Mouse (Mus musculus) spleen, adult 2 months (tissue): Measurements from ENCODE around the gene Tapbpl. TPM values are rescaled to one million over a fixed set of nuclear protein-coding genes. Genes with fewer than 3 reads are reported as not detected.
A peak's percentile ranks its signal among the peaks of the same experiment; 100 is the strongest.

Experiments used
- DNase-seq, 2 experiments: peaks; one replicate each; pipeline versions ENCODE4 v3.0.0 to v3.0.0-alpha.2; 2012 to 2021; ENCODE audit warnings: low spot score in 2 of 2, low read depth in 1 of 2
- H3K27ac ChIP-seq: fragments of 200-500 bp; 2 replicates; pipeline ENCODE4 v1.5.1; 2012; ENCODE audit warnings: low read length, inconsistent platforms; ENCODE audit not compliant: insufficient read depth
- H3K27me3 ChIP-seq: fragments of 200-500 bp; 2 replicates; pipeline ENCODE4 v1.6.1; 2012; ENCODE audit warnings: mild to moderate bottlenecking, moderate library complexity, low read length, inconsistent platforms; ENCODE audit not compliant: control insufficient read depth, insufficient read depth
- H3K36me3 ChIP-seq: fragments of 200-500 bp; 2 replicates; pipeline ENCODE4 v1.6.1; 2012; ENCODE audit warnings: mild to moderate bottlenecking, low read length, inconsistent platforms; ENCODE audit not compliant: control insufficient read depth, insufficient read depth
- H3K4me1 ChIP-seq: fragments of 200-500 bp; 2 replicates; pipeline ENCODE4 v1.6.1; 2011; ENCODE audit warnings: inconsistent platforms; ENCODE audit not compliant: control insufficient read depth, insufficient read depth, insufficient read length
- H3K4me3 ChIP-seq: fragments of 200-500 bp; 2 replicates; pipeline ENCODE4 v1.5.1; 2011; ENCODE audit warnings: mild to moderate bottlenecking, inconsistent platforms; ENCODE audit not compliant: insufficient read depth, insufficient read length; ENCODE audit errors: extremely low read depth
- CTCF ChIP-seq: fragments of 200-500 bp; IDR thresholded peaks from 2 replicates; pipeline ENCODE4 v1.5.1; 2011; ENCODE audit warnings: mild to moderate bottlenecking, inconsistent platforms; ENCODE audit not compliant: insufficient read depth, insufficient read length, insufficient replicate concordance; ENCODE audit errors: extremely low read depth
- POLR2A ChIP-seq: fragments of 200-500 bp; IDR thresholded peaks from 2 replicates; pipeline ENCODE4 v1.6.1; 2011; ENCODE audit warnings: low read depth, low read length, inconsistent platforms
- WGBS: fragments of 180-500 bp; shearing (Covaris S2); methylation state at CpG from one replicate; pipeline ENCODE4 v1.1.7; 2018; 5-methylcytosine and 5-hydroxymethylcytosine counted together
- polyA plus RNA-seq: library from polyadenylated mRNA; depleted of rRNA; stranded (reverse); fragments of >200 nt; gene quantifications from 2 replicates; pipeline ENCODE4 v1.2.3, GENCODE M21; 2012

The Tapbpl gene
- polyA plus RNA-seq, 1 experiment, result 24.4 TPM

DNA sequence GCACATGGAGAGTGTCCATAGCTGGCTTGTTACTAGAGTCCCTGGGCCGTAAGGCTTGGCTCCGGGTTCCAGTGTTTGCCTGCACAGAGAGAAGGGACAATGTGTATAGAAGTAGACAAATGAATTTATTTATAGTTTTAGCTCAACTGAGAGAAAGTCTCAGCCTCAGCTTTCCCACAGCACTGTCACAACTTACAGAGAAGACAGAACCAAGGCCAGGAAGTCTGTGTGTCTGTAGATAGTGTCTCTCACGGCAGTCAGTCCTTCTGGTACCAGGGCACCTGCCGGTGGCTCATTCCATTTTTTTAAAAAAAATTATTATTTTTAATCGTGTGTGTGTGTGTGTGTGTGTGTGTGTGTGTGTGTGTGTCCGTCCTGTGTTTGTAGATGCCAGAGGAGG is 856 bp upstream of the Tapbpl start:
- peaks cover 14% of the 10 kb centered on the region for H3K36me3 ChIP-seq
- no peak for DNase-seq
- H3K27ac ChIP-seq, result peak overlapping the region; percentile 98
- no peak overlapping the region for H3K4me3 ChIP-seq
- no peaks in the 10 kb centered on the region for H3K27me3 ChIP-seq
- peaks cover 9% of the 10 kb centered on the region; the same call in 1 of the 2 replicates for H3K4me1 ChIP-seq
- TF ChIP-seq POLR2A, result no peak
- no peak for TF ChIP-seq CTCF
- WGBS, result 42% methylated on average over 6 of the region's 6 CpGs

DNA sequence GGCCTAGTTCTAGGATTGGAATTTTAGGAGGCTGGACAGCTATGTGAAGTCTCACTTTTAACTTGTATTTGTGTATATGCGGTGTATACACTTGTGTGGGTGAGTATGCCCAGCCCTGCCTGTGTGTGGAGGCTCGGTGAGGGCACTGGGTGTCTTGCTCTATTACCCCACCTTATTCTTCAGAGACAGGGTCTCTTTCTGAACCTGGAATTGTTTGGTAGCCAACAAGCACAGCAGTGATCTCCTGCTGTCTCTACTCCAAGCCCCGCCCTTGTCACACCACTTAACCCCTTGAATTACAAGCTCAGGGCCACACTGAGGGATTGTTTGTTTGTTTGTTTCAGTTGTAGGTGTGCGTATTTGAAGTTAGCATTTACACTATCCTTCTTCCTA is 381 bp upstream of the Tapbpl start:
- Histone ChIP-seq H3K36me3 (peaks cover 16% of the 10 kb centered on the region), H3K27me3 (no peaks in the 10 kb centered on the region), H3K4me3 (peak overlapping the region; percentile 88), H3K4me1 (peaks cover 9% of the 10 kb centered on the region; the same call in 1 of the 2 replicates), H3K27ac (peak overlapping the region; percentile 98)
- no peak for DNase-seq
- 22% methylated on average over 4 of the region's 4 CpGs for WGBS
- TF ChIP-seq POLR2A (no peak), CTCF (no peak)

DNA sequence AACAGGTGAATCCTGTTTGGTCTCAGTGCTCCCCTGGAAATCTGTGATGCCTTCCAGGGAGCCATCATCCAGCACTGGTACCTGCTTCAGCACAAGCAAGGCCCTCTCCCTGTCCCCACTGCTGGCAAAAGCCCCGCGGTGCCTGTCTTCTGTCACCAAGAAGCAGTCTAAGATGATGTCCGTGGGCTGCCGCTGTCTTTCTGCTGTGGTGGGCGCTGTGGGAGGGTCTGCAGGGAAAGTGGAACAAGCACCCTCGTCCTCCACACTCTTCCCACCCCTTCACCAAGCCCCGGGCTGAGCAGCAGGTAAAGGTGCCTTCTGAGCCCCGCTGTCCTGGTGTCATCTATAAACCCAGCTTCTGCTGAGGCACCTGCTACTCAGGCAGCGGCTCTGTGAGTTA is 1.1 kb downstream of the Tapbpl start:
- peak overlapping the region; percentile 98 for H3K27ac ChIP-seq
- 61% methylated on average over 9 of the region's 9 CpGs for WGBS
- TF ChIP-seq POLR2A (no peak), CTCF (no peak)
- H3K27me3 ChIP-seq, result no peaks in the 10 kb centered on the region
- H3K4me3 ChIP-seq, result peak overlapping the region; percentile 25; the same call in 1 of the 2 replicates
- DNase-seq, result no peak
- peaks cover 9% of the 10 kb centered on the region; the same call in 1 of the 2 replicates for H3K4me1 ChIP-seq
- peaks cover 24% of the 10 kb centered on the region for H3K36me3 ChIP-seq

DNA sequence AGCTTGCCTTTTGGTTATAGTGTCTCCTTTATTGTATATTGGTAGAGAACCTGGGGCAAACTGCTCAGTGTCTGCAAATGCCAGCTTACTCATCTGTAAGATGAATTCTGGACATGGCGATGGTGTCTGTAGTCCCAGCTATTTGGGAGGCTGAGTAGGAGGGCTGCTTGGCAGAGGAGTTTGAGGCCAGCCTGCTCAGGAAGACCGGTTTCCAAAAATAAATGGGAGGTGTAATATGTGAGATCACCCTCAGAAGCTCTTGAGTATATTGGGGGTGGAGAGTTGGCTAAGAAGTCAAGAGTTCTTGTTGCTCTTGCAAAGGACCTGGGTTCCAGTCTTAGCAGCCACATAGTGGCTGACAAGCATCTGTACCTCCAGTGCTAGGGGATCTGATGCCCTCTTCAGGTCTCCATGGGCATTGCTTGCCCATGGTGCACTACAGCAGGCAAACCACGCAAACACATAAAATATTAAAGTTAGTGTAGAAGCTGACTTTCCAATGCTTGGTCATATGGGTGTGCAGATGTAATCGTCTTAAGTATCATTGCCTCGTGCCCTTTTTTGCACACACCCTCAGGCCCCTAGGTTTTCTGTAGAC is 6.0 kb downstream of the Tapbpl start:
- WGBS, result 86% methylated on average over 5 of the region's 5 CpGs
- H3K36me3 ChIP-seq, result peaks cover 48% of the 10 kb centered on the region
- DNase-seq, result no peak

DNA sequence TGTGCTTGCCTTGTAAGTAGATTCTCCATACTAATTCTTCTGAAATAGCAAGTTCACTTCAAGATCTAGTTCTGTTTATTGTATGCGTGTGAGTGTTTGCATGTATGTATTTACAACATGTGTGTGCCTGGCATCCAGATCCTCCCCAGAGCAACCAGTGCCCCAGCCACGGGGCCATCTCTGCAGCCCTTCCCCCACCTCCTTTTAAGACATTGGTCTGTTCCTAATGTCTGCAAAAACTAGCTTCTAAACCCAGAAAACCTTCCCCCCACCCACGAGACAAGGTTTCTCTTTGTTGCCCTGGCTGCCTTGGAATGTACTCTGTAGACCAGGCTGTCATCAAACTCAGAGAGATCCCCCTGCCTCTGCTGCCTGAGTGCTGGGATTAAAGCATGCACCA is 9.1 kb downstream of the Tapbpl start:
- H3K36me3 ChIP-seq, result peaks cover 48% of the 10 kb centered on the region
- H3K27me3 ChIP-seq, result no peaks in the 10 kb centered on the region
- TF ChIP-seq POLR2A (no peak), CTCF (no peak)
- no peak for DNase-seq
- peak overlapping the region; percentile 88 for H3K27ac ChIP-seq
- H3K4me1 ChIP-seq, result peaks cover 23% of the 10 kb centered on the region
- no peak overlapping the region; the same call in 1 of the 2 replicates for H3K4me3 ChIP-seq
- 26% methylated on average over 3 of the region's 3 CpGs for WGBS

More for the DNA sequence above, 6.0 kb downstream of the Tapbpl start:
- no peaks in the 10 kb centered on the region for H3K27me3 ChIP-seq
- peaks cover 26% of the 10 kb centered on the region for H3K4me1 ChIP-seq
- peak; percentile 50; the same call in 1 of the 2 replicates for TF ChIP-seq CTCF
- TF ChIP-seq POLR2A, result no peak
- H3K4me3 ChIP-seq, result no peak overlapping the region
- H3K27ac ChIP-seq, result no peak overlapping the region

DNA sequence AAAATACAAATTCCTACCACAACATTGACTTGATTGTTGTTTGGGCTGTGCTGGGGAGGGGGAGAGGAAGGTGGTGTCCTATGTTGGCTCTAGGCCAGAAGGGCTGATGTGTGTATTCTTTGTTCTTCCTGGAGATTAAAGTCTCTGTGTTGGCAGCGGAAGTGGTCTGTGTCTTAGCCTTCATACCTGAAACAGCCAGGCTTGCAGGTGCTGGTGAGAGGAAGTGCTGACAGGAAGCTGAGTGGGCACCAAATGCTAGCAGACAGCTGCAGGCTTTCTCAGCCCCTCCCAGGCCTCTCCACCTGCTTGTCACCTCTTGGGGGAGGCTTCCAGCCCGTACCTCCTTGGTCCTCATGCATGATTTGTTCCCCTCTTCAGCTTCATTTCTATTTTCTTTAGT is 9.5 kb downstream of the Tapbpl start:
- Histone ChIP-seq H3K4me1 (peaks cover 23% of the 10 kb centered on the region), H3K36me3 (peaks cover 46% of the 10 kb centered on the region), H3K27ac (peak overlapping the region; percentile 91), H3K4me3 (no peak overlapping the region), H3K27me3 (no peaks in the 10 kb centered on the region)
- peak; percentile 85 to 88 for DNase-seq
- TF ChIP-seq CTCF, result no peak
- no peak for TF ChIP-seq POLR2A
- WGBS, result 16% methylated on average over 2 of the region's 2 CpGs

DNA sequence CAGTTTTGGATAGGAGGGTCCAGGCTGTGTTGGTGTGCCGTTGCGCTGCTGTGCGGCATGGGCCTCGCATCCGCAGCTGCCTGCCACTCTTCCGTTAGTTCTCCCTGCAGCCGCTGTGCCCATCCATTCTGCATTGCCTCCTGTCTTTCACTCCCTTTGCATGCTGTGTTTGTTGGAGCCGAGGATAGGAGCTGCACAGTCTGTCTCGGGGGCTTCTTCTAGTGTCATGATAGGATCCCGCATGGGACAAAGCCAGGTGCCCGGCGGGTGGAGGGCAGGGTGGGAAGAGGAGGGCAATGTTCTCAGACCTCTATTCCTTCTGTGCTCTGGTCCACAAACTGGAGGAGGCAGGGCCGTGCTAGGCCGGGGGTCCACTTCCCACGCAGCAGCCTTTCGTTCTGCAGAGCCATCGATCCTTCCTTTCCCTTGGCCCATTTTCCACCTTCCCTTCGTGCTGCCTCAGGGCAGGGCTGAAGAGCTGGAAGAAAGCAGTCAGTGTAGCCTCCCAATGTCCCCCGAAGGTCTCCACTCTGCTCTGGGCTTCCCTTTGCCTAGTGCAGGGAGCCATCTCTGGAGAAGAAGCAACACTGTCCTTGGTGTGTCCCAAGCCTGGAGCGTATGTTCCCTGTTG is 10.4 kb downstream of the Tapbpl start:
- no peak for DNase-seq
- WGBS, result 93% methylated on average over 20 of the region's 20 CpGs
- H3K27ac ChIP-seq, result peak overlapping the region; percentile 91
- no peaks in the 10 kb centered on the region for H3K27me3 ChIP-seq
- no peak overlapping the region for H3K4me3 ChIP-seq
- peaks cover 40% of the 10 kb centered on the region for H3K36me3 ChIP-seq
- peaks cover 27% of the 10 kb centered on the region for H3K4me1 ChIP-seq
- no peak for TF ChIP-seq POLR2A
- TF ChIP-seq CTCF, result no peak
